Comparison of ENCODE assay signal across 1 mouse cellular context in the genomic region with DNA sequence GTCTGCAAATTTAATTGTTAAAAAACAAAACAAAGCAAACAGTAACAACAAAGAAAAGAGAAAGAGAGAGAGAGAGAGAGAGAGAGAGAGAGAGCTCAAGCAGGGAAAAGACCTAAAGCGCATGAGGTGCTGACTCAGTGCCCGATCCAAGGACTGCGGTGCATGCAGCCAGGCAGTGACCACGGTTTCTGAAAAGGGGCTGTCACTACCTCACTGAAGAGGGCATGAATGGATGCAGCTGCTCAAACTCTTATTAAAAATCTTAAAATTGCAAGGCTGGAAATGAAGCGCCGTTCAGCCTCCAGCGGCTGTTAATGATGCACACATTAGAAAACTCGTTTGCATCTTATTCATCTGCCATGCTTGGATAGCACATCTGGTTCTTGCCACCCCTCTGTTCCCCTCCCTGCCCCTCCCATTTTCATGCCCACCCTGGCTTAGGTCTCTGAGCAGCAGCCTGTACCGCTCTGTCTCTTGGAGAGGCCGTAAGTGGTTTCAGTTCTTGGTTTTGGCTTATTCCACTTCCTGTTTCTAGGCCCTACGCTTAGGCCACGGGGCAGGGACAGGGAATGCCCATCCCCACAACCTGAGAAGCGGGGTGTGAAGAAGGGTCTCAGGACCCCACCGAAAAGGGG.
A peak's percentile ranks its signal among the peaks of the same experiment; 100 is the strongest.
TF ChIP-seq lines count a peak whose summit lies in the region.

No protein-coding gene starts in this region.

TF ChIP-seq in myocyte, 11 proteins besides CTCF, POLR2A, EP300 and RAD21:
- TF ChIP-seq POLR2AphosphoS2 (IDR thresholded peaks at IDR 0.05; ENCODE audit: insufficient read length, low read depth) (peak; percentile 78), TCF12 (IDR thresholded peaks at IDR 0.05; ENCODE audit: insufficient read depth, poor library complexity, severe bottlenecking) (no peak), TCF3 (IDR thresholded peaks at IDR 0.05; ENCODE audit: insufficient read length, low read depth) (no peak)
